Mouse (Mus musculus) lung, postnatal 0 days (tissue): ENCODE measurements around the gene Khdc4. TPM values are rescaled to one million over a fixed set of nuclear protein-coding genes. Genes with fewer than 3 reads are reported as not detected.

ENCODE experiments used
- ATAC-seq: fragments of 200-750 bp; cut with Nextera tagmentation; 2 replicates; pipeline ENCODE4 v1.8.0; 2017; ENCODE audit warnings: moderate library complexity
- DNase-seq: peaks from one replicate; pipeline ENCODE4 v3.0.0-alpha.2; 2016; ENCODE audit warnings: low spot score
- H3K27ac ChIP-seq: fragments of 300-500 bp; sonication (generic); 2 replicates; pipeline ENCODE4 v1.5.1; 2014; ENCODE audit warnings: antibody characterized with exemption, mild to moderate bottlenecking, low read length, mixed read lengths
- H3K27me3 ChIP-seq: fragments of 300-500 bp; sonication (generic); replicated peaks from 2 replicates; pipeline ENCODE4 v1.6.1; 2014; ENCODE audit warnings: low read length, mixed read lengths; ENCODE audit not compliant: insufficient read depth
- H3K36me3 ChIP-seq: fragments of 300-500 bp; sonication (generic); 2 replicates; pipeline ENCODE4 v1.6.1; 2014; ENCODE audit warnings: low read length, mixed read lengths; ENCODE audit not compliant: insufficient read depth
- H3K4me1 ChIP-seq: fragments of 300-500 bp; sonication (generic); 2 replicates; pipeline ENCODE4 v1.6.1; 2014; ENCODE audit warnings: antibody characterized with exemption, low read depth, low read length, mixed read lengths; ENCODE audit not compliant: insufficient read depth
- H3K4me2 ChIP-seq: fragments of 300-500 bp; sonication (generic); replicated peaks from 2 replicates; pipeline ENCODE4 v1.6.1; 2014; ENCODE audit warnings: low read depth, mild to moderate bottlenecking, low read length, moderate library complexity, mixed read lengths
- H3K4me3 ChIP-seq: fragments of 300-500 bp; sonication (generic); 2 replicates; pipeline ENCODE4 v1.5.1; 2014; ENCODE audit warnings: low read depth, low read length
- H3K9ac ChIP-seq: fragments of 300-500 bp; sonication (generic); replicated peaks from 2 replicates; pipeline ENCODE4 v1.6.1; 2014; ENCODE audit warnings: low read depth, mild to moderate bottlenecking
- H3K9me3 ChIP-seq: fragments of 300-500 bp; sonication (generic); 2 replicates; pipeline ENCODE4 v1.6.1; 2016; ENCODE audit warnings: low read length, mixed read lengths
- CTCF ChIP-seq: IDR thresholded peaks from 2 replicates; pipeline ENCODE4 v1.5.1; 2016; ENCODE audit warnings: antibody characterized with exemption, mild to moderate bottlenecking
- EP300 ChIP-seq: IDR thresholded peaks from 2 replicates; pipeline ENCODE4 v1.6.1; 2016; ENCODE audit warnings: antibody characterized with exemption, mild to moderate bottlenecking, control low read depth
- WGBS: fragments of 180-500 bp; shearing (Covaris S2); extraction: QIAGEN DNeasy Blood & Tissue Kit; methylation state at CpG from one replicate; pipeline ENCODE4 v1.1.7; 2014; 5-methylcytosine and 5-hydroxymethylcytosine counted together
- polyA plus RNA-seq: library from polyadenylated mRNA; unstranded; fragments of >200 nt; fragmentation: Nextera tagmentation; extraction: Ambion mirVana; gene quantifications from 2 replicates; pipeline ENCODE4 v1.2.1, GENCODE M21; 2015

Khdc4 gene
- 42.3 and 49.4 TPM in 2 replicates for polyA plus RNA-seq

GRCm38 (mm10) chr3:88684980-88685941 is at the start of gene Khdc4:
Khdc4 (plus strand) TSS chr3:88685803.
- Histone ChIP-seq H3K9me3 (no peaks in the 10 kb centered on the region), H3K36me3 (peaks cover under 1% of the 10 kb centered on the region; the same call in 1 of the 2 replicates), H3K9ac (peak within 1 kb of the TSS; percentile 98), H3K4me1 (peaks cover 7% of the 10 kb centered on the region; the same call in 1 of the 2 replicates), H3K4me2 (peak within 1 kb of the TSS; percentile 71), H3K4me3 (peak within 1 kb of the TSS; percentile 97), H3K27ac (peak within 1 kb of the TSS; percentile 99), H3K27me3 (no peaks in the 10 kb centered on the region)
- DNase-seq (peak; percentile 99), ATAC-seq (peak; percentile 99)
- under 1% methylated on average over 47 of the region's 47 CpGs for WGBS
- TF ChIP-seq EP300 (no peak; the same call in 1 of the 2 replicates), CTCF (peak; percentile 36)

GRCm38 (mm10) chr3:88636555-88636986 is 49.0 kb upstream of the Khdc4 start:
- peaks cover 75% of the 10 kb centered on the region for H3K36me3 ChIP-seq
- DNase-seq: no peak
- H3K4me2 ChIP-seq: no peak overlapping the region
- H3K27ac ChIP-seq: no peak overlapping the region
- TF ChIP-seq EP300: no peak
- H3K4me3 ChIP-seq: no peak overlapping the region
- ATAC-seq: no peak
- WGBS: 93% methylated on average over 8 of the region's 8 CpGs
- no peaks in the 10 kb centered on the region for H3K27me3 ChIP-seq
- no peaks in the 10 kb centered on the region for H3K9me3 ChIP-seq
- H3K4me1 ChIP-seq: no peaks in the 10 kb centered on the region
- H3K9ac ChIP-seq: no peak overlapping the region

- Histone ChIP-seq H3K4me1 (no peaks in the 10 kb centered on the region), H3K27ac (no peak overlapping the region), H3K9ac (no peak overlapping the region), H3K9me3 (no peaks in the 10 kb centered on the region), H3K27me3 (no peaks in the 10 kb centered on the region), H3K4me3 (no peak overlapping the region), H3K36me3 (peaks cover 75% of the 10 kb centered on the region), H3K4me2 (no peak overlapping the region)
- ATAC-seq (no peak), DNase-seq (no peak)
- TF ChIP-seq CTCF (peak; percentile 26), EP300 (no peak)
- 94% methylated on average over 5 of the region's 5 CpGs for WGBS
Measured at GRCm38 (mm10) chr3:88637134-88637533, 48.5 kb upstream of the Khdc4 start.

GRCm38 (mm10) chr3:88639239-88639638 is 46.4 kb upstream of the Khdc4 start:
- no peak overlapping the region for H3K4me3 ChIP-seq
- H3K4me2 ChIP-seq: no peak overlapping the region
- no peaks in the 10 kb centered on the region for H3K9me3 ChIP-seq
- no peak for DNase-seq
- no peak overlapping the region for H3K9ac ChIP-seq
- 94% methylated on average over 12 of the region's 12 CpGs for WGBS
- H3K27me3 ChIP-seq: no peaks in the 10 kb centered on the region
- no peak for ATAC-seq
- peaks cover 76% of the 10 kb centered on the region for H3K36me3 ChIP-seq
- no peak overlapping the region for H3K27ac ChIP-seq
- no peak for TF ChIP-seq CTCF
- no peak for TF ChIP-seq EP300
- no peaks in the 10 kb centered on the region for H3K4me1 ChIP-seq

GRCm38 (mm10) chr3:88640676-88641075 is 44.9 kb upstream of the Khdc4 start:
- H3K4me3 ChIP-seq: no peak overlapping the region
- WGBS: 70% methylated on average over 1 of the region's 1 CpGs
- TF ChIP-seq EP300 (no peak), CTCF (peak; percentile 84)

GRCm38 (mm10) chr3:88643078-88643477 is 42.5 kb upstream of the Khdc4 start:
- DNase-seq: no peak
- Histone ChIP-seq H3K4me1 (no peaks in the 10 kb centered on the region), H3K36me3 (peaks cover 73% of the 10 kb centered on the region), H3K9ac (no peak overlapping the region), H3K9me3 (no peaks in the 10 kb centered on the region), H3K27me3 (no peaks in the 10 kb centered on the region), H3K4me2 (no peak overlapping the region), H3K4me3 (no peak overlapping the region), H3K27ac (no peak overlapping the region)
- no peak for ATAC-seq
- WGBS: 82% methylated on average over 5 of the region's 5 CpGs
- TF ChIP-seq CTCF (no peak), EP300 (no peak)

More at GRCm38 (mm10) chr3:88640676-88641075, 44.9 kb upstream of the Khdc4 start:
- Histone ChIP-seq H3K27me3 (no peaks in the 10 kb centered on the region), H3K9me3 (no peaks in the 10 kb centered on the region), H3K36me3 (peaks cover 72% of the 10 kb centered on the region), H3K4me2 (no peak overlapping the region), H3K27ac (no peak overlapping the region), H3K4me1 (no peaks in the 10 kb centered on the region), H3K9ac (no peak overlapping the region)
- ATAC-seq (peak; percentile 63), DNase-seq (peak; percentile 68)
